Mouse (Mus musculus): Measurements from ENCODE around the gene Srprb. TPM values are rescaled to one million over a fixed set of nuclear protein-coding genes. Genes with fewer than 3 reads are reported as not detected.
A peak's percentile ranks its signal among the peaks of the same experiment; 100 is the strongest.

Srprb gene
- polyA plus RNA-seq (2014; fragmentation: Nextera tagmentation; extraction: Ambion mirVana): 49.7 and 50.4 TPM in 2 replicates

GRCm38 (mm10) chr9:103201561-103202260, at the start of gene Srprb:
Gene Srprb (minus strand): TSS chr9:103202137.
- Histone ChIP-seq H3K4me1 (replicated peaks; ENCODE audit: control insufficient read depth, insufficient read depth, low read length) (no peaks in the 10 kb centered on the region), H3K9me3 (ENCODE audit: control insufficient read depth, low read length) (no peaks in the 10 kb centered on the region), H3K27ac (ENCODE audit: low read depth, low read length) (peak within 1 kb of the TSS; percentile 74), H3K27me3 (replicated peaks; ENCODE audit: control insufficient read depth, insufficient read depth, low read length) (no peaks in the 10 kb centered on the region), H3K4me2 (peak within 1 kb of the TSS; percentile 64), H3K4me3 (ENCODE audit: low read depth, low read length) (peak within 1 kb of the TSS; percentile 97), H3K9ac (ENCODE audit: low read depth, low read length) (peak within 1 kb of the TSS; percentile 93), H3K36me3 (ENCODE audit: control insufficient read depth, insufficient read depth, low read length) (peaks cover 17% of the 10 kb centered on the region)
- DNase-seq (ENCODE audit: low spot score) (peak; percentile 91), ATAC-seq (replicated peaks; ENCODE audit: low FRiP score) (peak; percentile 97)
- WGBS: under 1% methylated on average over 45 of the region's 45 CpGs

DNA sequence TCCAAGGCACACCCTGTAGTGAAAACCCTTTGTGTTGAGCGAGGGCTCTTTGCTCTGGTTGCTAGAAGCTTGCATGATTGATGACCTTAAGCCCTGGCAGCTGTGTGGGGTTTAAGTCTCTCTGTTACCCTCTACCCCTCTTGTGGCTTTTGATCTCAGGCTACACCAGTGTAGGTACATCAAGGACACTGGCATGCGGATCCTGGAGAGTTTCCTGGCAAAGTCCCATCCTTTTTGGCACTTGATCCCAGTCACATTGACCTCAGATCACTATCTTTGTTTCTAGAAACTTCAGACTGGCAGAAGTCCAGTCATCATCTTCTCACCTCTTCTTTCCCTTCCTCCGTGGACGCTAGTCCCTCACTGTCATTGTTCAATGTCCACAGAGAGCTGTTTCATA, 46.7 kb upstream of the Srprb start:
- Histone ChIP-seq H3K9ac (ENCODE audit: low read depth, low read length) (no peak overlapping the region), H3K4me2 (no peak overlapping the region), H3K27me3 (replicated peaks; ENCODE audit: control insufficient read depth, insufficient read depth, low read length) (no peaks in the 10 kb centered on the region), H3K27ac (ENCODE audit: low read depth, low read length) (no peak overlapping the region), H3K9me3 (ENCODE audit: control insufficient read depth, low read length) (no peaks in the 10 kb centered on the region), H3K36me3 (ENCODE audit: control insufficient read depth, insufficient read depth, low read length) (no peaks in the 10 kb centered on the region), H3K4me3 (ENCODE audit: low read depth, low read length) (no peak overlapping the region), H3K4me1 (replicated peaks; ENCODE audit: control insufficient read depth, insufficient read depth, low read length) (no peaks in the 10 kb centered on the region)
- no peak for ATAC-seq (replicated peaks; ENCODE audit: low FRiP score)
- DNase-seq (ENCODE audit: low spot score): no peak
- 54% methylated on average over 4 of the region's 4 CpGs for WGBS

DNA sequence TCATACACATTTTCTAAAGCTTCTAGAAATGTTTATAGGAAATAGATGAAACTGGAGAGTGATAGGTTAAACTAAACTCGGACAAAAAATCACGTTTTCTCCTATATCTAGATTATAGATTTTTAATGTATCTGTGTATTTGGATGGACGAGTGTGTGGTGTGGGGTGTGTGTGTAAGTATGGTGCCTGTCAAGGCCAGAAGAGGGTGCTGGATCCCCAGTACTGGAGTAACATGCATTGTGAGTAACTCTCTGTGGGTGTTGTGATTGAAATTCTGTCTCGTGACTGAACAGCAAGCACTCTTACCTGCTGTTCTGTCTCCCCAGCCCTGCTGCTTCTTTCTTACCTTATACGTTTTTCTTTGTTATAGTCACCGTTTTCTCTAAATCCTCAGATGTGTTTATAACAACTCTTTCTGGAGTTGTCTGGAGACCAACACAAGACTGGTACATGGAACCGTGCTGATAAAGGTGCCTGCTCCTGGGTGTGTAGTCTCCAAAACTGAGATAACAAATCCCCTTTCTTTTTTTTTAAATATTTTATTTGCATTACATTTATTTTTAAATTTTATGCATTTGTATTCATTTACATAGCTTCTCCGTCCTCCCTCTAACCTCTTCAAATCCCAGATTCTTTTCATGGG, 44.7 kb upstream of the Srprb start:
- Histone ChIP-seq H3K27me3 (replicated peaks; ENCODE audit: control insufficient read depth, insufficient read depth, low read length) (no peaks in the 10 kb centered on the region), H3K27ac (ENCODE audit: low read depth, low read length) (no peak overlapping the region), H3K9ac (ENCODE audit: low read depth, low read length) (no peak overlapping the region), H3K9me3 (ENCODE audit: control insufficient read depth, low read length) (no peaks in the 10 kb centered on the region), H3K4me2 (no peak overlapping the region), H3K4me1 (replicated peaks; ENCODE audit: control insufficient read depth, insufficient read depth, low read length) (no peaks in the 10 kb centered on the region), H3K36me3 (ENCODE audit: control insufficient read depth, insufficient read depth, low read length) (no peaks in the 10 kb centered on the region), H3K4me3 (ENCODE audit: low read depth, low read length) (no peak overlapping the region)
- 68% methylated on average over 8 of the region's 8 CpGs for WGBS
- ATAC-seq (replicated peaks; ENCODE audit: low FRiP score): peak; percentile 70
- DNase-seq (ENCODE audit: low spot score): no peak

GRCm38 (mm10) chr9:103243640-103244039, 41.7 kb upstream of the Srprb start:
- no peaks in the 10 kb centered on the region for H3K9me3 ChIP-seq (ENCODE audit: control insufficient read depth, low read length)
- H3K4me3 ChIP-seq (ENCODE audit: low read depth, low read length): no peak overlapping the region
- WGBS: 72% methylated on average over 4 of the region's 4 CpGs
- H3K4me2 ChIP-seq: no peak overlapping the region
- H3K9ac ChIP-seq (ENCODE audit: low read depth, low read length): no peak overlapping the region
- H3K27me3 ChIP-seq (replicated peaks; ENCODE audit: control insufficient read depth, insufficient read depth, low read length): no peaks in the 10 kb centered on the region
- DNase-seq (ENCODE audit: low spot score) (no peak), ATAC-seq (replicated peaks; ENCODE audit: low FRiP score) (no peak; the same call in 1 of the 2 replicates)
- H3K4me1 ChIP-seq (replicated peaks; ENCODE audit: control insufficient read depth, insufficient read depth, low read length): no peaks in the 10 kb centered on the region
- H3K27ac ChIP-seq (ENCODE audit: low read depth, low read length): peak overlapping the region; percentile 65
- H3K36me3 ChIP-seq (ENCODE audit: control insufficient read depth, insufficient read depth, low read length): no peaks in the 10 kb centered on the region

DNA sequence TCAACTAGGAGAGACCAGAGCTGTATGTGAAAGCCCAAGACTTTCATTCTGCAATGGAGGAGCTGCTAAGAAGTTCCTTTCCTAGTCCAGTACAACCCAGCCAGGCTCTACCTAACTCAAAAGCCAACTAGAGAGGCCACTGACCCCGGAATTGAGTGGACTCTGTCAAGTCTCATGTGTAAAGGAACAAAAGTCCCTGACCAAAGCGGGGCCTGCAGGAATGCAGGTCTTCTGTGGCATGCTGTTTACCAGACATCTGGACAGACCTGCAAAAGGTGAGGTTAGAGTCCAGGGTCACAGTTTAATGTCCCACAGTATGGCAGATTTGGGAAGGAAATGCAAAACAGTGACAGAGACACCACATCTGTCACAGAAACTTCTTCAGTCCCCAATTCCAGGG, 39.3 kb upstream of the Srprb start:
- no peak overlapping the region for H3K4me3 ChIP-seq (ENCODE audit: low read depth, low read length)
- H3K9ac ChIP-seq (ENCODE audit: low read depth, low read length): no peak overlapping the region
- H3K36me3 ChIP-seq (ENCODE audit: control insufficient read depth, insufficient read depth, low read length): no peaks in the 10 kb centered on the region
- H3K27me3 ChIP-seq (replicated peaks; ENCODE audit: control insufficient read depth, insufficient read depth, low read length): no peaks in the 10 kb centered on the region
- WGBS: 78% methylated on average over 2 of the region's 2 CpGs
- no peaks in the 10 kb centered on the region for H3K4me1 ChIP-seq (replicated peaks; ENCODE audit: control insufficient read depth, insufficient read depth, low read length)
- ATAC-seq (replicated peaks; ENCODE audit: low FRiP score) (no peak), DNase-seq (ENCODE audit: low spot score) (no peak)
- no peaks in the 10 kb centered on the region for H3K9me3 ChIP-seq (ENCODE audit: control insufficient read depth, low read length)
- no peak overlapping the region for H3K27ac ChIP-seq (ENCODE audit: low read depth, low read length)
- H3K4me2 ChIP-seq: no peak overlapping the region

- no peak for ATAC-seq (replicated peaks; ENCODE audit: low FRiP score)
These were observed 37.5 kb upstream of the Srprb start for GRCm38 (mm10) chr9:103239471-103239870.

DNA sequence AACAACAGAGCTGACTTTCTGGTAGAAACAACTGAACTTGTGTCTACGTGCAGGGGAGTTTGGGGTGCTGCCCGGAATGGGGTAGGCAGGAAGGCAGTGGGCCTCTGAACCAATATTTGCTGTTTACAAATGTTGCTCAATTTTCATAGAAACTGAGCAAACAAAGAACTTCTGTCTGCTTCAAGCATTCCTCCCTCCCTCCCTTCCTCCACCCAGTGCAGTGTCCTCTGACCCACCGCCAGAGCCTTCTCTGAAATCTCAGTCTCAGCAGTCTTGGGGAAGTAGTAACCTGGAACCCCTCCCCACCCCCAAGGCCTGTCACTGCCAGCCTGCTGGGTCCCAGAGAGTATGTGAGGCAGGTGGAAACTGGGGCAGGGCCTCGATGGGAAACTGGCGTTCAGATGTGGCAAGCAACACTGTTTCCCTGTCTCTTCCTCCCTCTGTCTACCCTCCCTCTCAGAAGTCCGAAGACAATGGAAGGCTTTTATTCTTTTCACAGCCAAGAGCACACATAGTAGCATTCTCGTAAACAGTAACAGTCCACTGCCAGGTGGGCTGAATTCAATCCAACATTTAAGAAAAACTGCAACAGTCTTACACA, 32.7 kb upstream of the Srprb start:
- peak overlapping the region; percentile 1; the same call in 1 of the 2 replicates for H3K4me2 ChIP-seq
- peaks cover 11% of the 10 kb centered on the region for H3K4me1 ChIP-seq (replicated peaks; ENCODE audit: control insufficient read depth, insufficient read depth, low read length)
- WGBS: 57% methylated on average over 7 of the region's 7 CpGs
- DNase-seq (ENCODE audit: low spot score) (no peak), ATAC-seq (replicated peaks; ENCODE audit: low FRiP score) (0 out of 2 replicates have a peak, but pooled peaks have one; percentile 11)
- no peaks in the 10 kb centered on the region for H3K36me3 ChIP-seq (ENCODE audit: control insufficient read depth, insufficient read depth, low read length)
- no peak overlapping the region for H3K4me3 ChIP-seq (ENCODE audit: low read depth, low read length)
- no peaks in the 10 kb centered on the region for H3K9me3 ChIP-seq (ENCODE audit: control insufficient read depth, low read length)
- H3K27me3 ChIP-seq (replicated peaks; ENCODE audit: control insufficient read depth, insufficient read depth, low read length): no peaks in the 10 kb centered on the region
- peak overlapping the region; percentile 73 for H3K27ac ChIP-seq (ENCODE audit: low read depth, low read length)
- H3K9ac ChIP-seq (ENCODE audit: low read depth, low read length): no peak overlapping the region

More at GRCm38 (mm10) chr9:103239471-103239870, 37.5 kb upstream of the Srprb start:
- Histone ChIP-seq H3K9ac (ENCODE audit: low read depth, low read length) (no peak overlapping the region), H3K4me2 (no peak overlapping the region), H3K4me1 (replicated peaks; ENCODE audit: control insufficient read depth, insufficient read depth, low read length) (no peaks in the 10 kb centered on the region), H3K27me3 (replicated peaks; ENCODE audit: control insufficient read depth, insufficient read depth, low read length) (no peaks in the 10 kb centered on the region), H3K27ac (ENCODE audit: low read depth, low read length) (no peak overlapping the region), H3K9me3 (ENCODE audit: control insufficient read depth, low read length) (no peaks in the 10 kb centered on the region), H3K36me3 (ENCODE audit: control insufficient read depth, insufficient read depth, low read length) (no peaks in the 10 kb centered on the region), H3K4me3 (ENCODE audit: low read depth, low read length) (no peak overlapping the region)
- no peak for DNase-seq (ENCODE audit: low spot score)
- 84% methylated on average over 6 of the region's 6 CpGs for WGBS

DNA sequence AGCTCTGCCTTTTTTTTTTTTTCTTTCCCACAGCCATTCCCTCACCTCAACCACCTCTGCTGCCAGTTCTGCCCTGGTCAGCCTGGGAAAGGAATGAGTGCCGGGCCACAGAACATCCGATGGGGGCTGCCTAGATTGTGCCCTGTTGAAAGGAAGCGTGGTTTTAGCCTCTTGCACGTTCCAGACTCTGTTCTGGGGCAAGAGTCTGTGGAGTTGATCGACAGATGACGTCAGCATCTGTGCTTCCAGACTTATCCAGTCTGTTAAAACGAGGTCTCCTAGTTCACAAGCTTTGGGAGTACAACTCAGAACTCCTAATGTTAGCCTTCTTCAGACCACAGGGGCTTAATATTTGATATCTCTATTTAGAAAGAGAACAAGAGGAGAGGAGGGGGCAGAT, 32.1 kb upstream of the Srprb start:
- H3K4me3 ChIP-seq (ENCODE audit: low read depth, low read length): no peak overlapping the region
- peaks cover 11% of the 10 kb centered on the region for H3K4me1 ChIP-seq (replicated peaks; ENCODE audit: control insufficient read depth, insufficient read depth, low read length)
- 46% methylated on average over 7 of the region's 7 CpGs for WGBS
- DNase-seq (ENCODE audit: low spot score) (no peak), ATAC-seq (replicated peaks; ENCODE audit: low FRiP score) (no peak)
- H3K27ac ChIP-seq (ENCODE audit: low read depth, low read length): peak overlapping the region; percentile 73
- H3K36me3 ChIP-seq (ENCODE audit: control insufficient read depth, insufficient read depth, low read length): no peaks in the 10 kb centered on the region
- H3K4me2 ChIP-seq: no peak overlapping the region
- H3K9me3 ChIP-seq (ENCODE audit: control insufficient read depth, low read length): no peaks in the 10 kb centered on the region
- no peak overlapping the region for H3K9ac ChIP-seq (ENCODE audit: low read depth, low read length)
- H3K27me3 ChIP-seq (replicated peaks; ENCODE audit: control insufficient read depth, insufficient read depth, low read length): no peaks in the 10 kb centered on the region
